Mouse (Mus musculus): Measurements from ENCODE around the gene Sp1. TPM values are rescaled to one million over a fixed set of nuclear protein-coding genes. Genes with fewer than 3 reads are reported as not detected.

The Sp1 gene
- total and polyA plus RNA-seq, 3 experiments, result 16.3 to 92.3 (median 47.2) TPM

DNA sequence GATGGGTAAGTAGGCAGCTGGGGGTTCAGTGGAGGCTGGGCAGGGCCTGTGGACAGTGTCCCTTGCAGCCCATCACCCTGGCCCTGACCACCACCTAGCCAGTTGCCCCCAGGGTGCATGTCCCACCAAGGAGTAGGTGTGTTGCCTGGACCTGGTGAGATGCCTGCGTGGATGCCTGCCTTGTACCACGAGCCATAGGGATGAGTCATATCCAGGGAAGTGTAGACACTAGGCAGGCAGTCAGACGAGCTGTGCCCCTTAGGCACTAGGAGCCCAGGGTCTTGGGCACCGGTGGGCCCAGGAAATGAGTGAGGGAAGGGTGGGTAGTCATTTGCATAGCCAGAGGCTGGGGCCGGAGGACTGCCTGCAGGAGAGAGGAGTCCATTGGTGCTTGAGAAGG, 47.1 kb upstream of the Sp1 start:
- Histone ChIP-seq H3K4me1 (ENCODE audit: control insufficient read depth in 1 of 2, insufficient read depth in 2 of 2, low read length in 2 of 2) (no peaks in the 10 kb centered on the region), H3K79me2 (ENCODE audit: control insufficient read depth, insufficient read depth, low read length, poor library complexity) (no peaks in the 10 kb centered on the region), H3K27me3 (ENCODE audit: control insufficient read depth in 1 of 2, insufficient read depth in 2 of 2, low read length in 2 of 2) (peaks cover 10 to 13% of the 10 kb centered on the region in 2 experiments; a peak in 3 of 4 replicates), H3K4me3 (ENCODE audit: control insufficient read depth in 1 of 2, insufficient read depth in 1 of 2, low read depth in 2 of 2, low read length in 2 of 2) (no peak overlapping the region), H3K9ac (ENCODE audit: control insufficient read depth, low read depth, low read length, poor library complexity, severe bottlenecking) (no peak overlapping the region), H3K9me3 (replicated peaks; ENCODE audit: insufficient read depth, low read length) (no peaks in the 10 kb centered on the region), H3K36me3 (ENCODE audit: control insufficient read depth in 1 of 2, insufficient read depth in 2 of 2, low read length in 2 of 2) (no peaks in the 10 kb centered on the region), H3K27ac (ENCODE audit: control insufficient read depth, low read depth, low read length) (no peak overlapping the region)
- DNase-seq (ENCODE audit: low read depth, low spot score), result no peak
- TF ChIP-seq MYB (IDR thresholded peaks at IDR 0.05; ENCODE audit: low read depth, low read length), result no peak
- no peak for TF ChIP-seq ZNF384 (IDR thresholded peaks at IDR 0.05; ENCODE audit: low read depth, low read length)
- no peak for TF ChIP-seq POLR2A (IDR thresholded peaks at IDR 0.05; ENCODE audit: control insufficient read depth in 1 of 2, insufficient read depth in 1 of 2, low read depth in 1 of 2, low read length in 2 of 2, poor library complexity in 1 of 2)
- TF ChIP-seq CHD1 (IDR thresholded peaks at IDR 0.05; ENCODE audit: low read depth, low read length), result no peak
- no peak for TF ChIP-seq UBTF (IDR thresholded peaks at IDR 0.05; ENCODE audit: borderline replicate concordance, insufficient read depth, low read depth, low read length)
- no peak for TF ChIP-seq GATA1 (IDR thresholded peaks at IDR 0.05; ENCODE audit: low read depth, low read length)
- TF ChIP-seq TBP (IDR thresholded peaks at IDR 0.05; ENCODE audit: low read depth, low read length), result no peak
- no peak for TF ChIP-seq KAT2A (conservative IDR thresholded peaks at IDR 0.05; ENCODE audit: low read depth, low read length)
- TF ChIP-seq TCF12 (IDR thresholded peaks at IDR 0.05; ENCODE audit: low read depth, low read length), result no peak
- no peak for TF ChIP-seq MYC (IDR thresholded peaks at IDR 0.05; ENCODE audit: low read depth, low read length)

DNA sequence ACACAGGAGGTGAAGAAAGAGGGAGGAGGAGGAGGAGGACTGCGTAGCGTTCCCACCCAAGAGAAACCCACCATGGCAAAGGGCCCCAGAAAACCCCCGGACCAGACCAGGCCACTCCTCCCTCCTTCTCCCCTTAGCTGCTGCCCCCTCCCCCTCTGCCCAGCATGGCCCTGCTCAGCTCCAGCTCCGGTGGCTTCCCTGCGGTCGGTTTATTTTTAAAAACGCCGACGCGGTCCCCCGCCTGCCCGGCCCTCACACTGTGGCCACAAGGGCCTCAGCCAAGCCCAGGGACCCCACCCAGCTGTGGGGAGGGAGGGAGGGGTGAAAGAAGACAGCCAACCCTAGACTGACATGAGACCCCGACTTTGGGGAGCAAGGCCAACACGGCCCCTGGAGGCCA, 43.3 kb upstream of the Sp1 start:
- Histone ChIP-seq H3K9me3 (replicated peaks; ENCODE audit: insufficient read depth, low read length) (no peaks in the 10 kb centered on the region), H3K4me1 (ENCODE audit: control insufficient read depth in 1 of 2, insufficient read depth in 2 of 2, low read length in 2 of 2) (peaks cover 0 to 11% of the 10 kb centered on the region in 2 experiments; a peak in 2 of 4 replicates), H3K79me2 (ENCODE audit: control insufficient read depth, insufficient read depth, low read length, poor library complexity) (no peaks in the 10 kb centered on the region), H3K27me3 (ENCODE audit: control insufficient read depth in 1 of 2, insufficient read depth in 2 of 2, low read length in 2 of 2) (peaks cover 4 to 6% of the 10 kb centered on the region in 2 experiments; a peak in 3 of 4 replicates), H3K27ac (ENCODE audit: control insufficient read depth, low read depth, low read length) (no peak overlapping the region), H3K36me3 (ENCODE audit: control insufficient read depth in 1 of 2, insufficient read depth in 2 of 2, low read length in 2 of 2) (peaks cover 0 to 5% of the 10 kb centered on the region in 2 experiments; a peak in 2 of 4 replicates), H3K9ac (ENCODE audit: control insufficient read depth, low read depth, low read length, poor library complexity, severe bottlenecking) (no peak overlapping the region), H3K4me3 (ENCODE audit: control insufficient read depth in 1 of 2, insufficient read depth in 1 of 2, low read depth in 2 of 2, low read length in 2 of 2) (no peak overlapping the region)
- no peak for TF ChIP-seq ELF1 (IDR thresholded peaks at IDR 0.05; ENCODE audit: low read depth, low read length)
- TF ChIP-seq BHLHE40 (IDR thresholded peaks at IDR 0.05; ENCODE audit: borderline replicate concordance, low read depth, low read length), result no peak
- TF ChIP-seq TAL1 (IDR thresholded peaks at IDR 0.05; ENCODE audit: low read length), result no peak
- no peak for TF ChIP-seq ZC3H11A (IDR thresholded peaks at IDR 0.05; ENCODE audit: low read depth, low read length)
- TF ChIP-seq GATA1 (IDR thresholded peaks at IDR 0.05; ENCODE audit: low read depth, low read length), result no peak
- no peak for TF ChIP-seq TCF12 (IDR thresholded peaks at IDR 0.05; ENCODE audit: low read depth, low read length)
- no peak for TF ChIP-seq MEF2A (IDR thresholded peaks at IDR 0.05; ENCODE audit: extremely low read depth, insufficient replicate concordance, low read depth, low read length, poor library complexity, severe bottlenecking)
- TF ChIP-seq NRF1 (IDR thresholded peaks at IDR 0.05; ENCODE audit: insufficient read depth, low read depth, low read length, poor library complexity, severe bottlenecking), result no peak
- TF ChIP-seq MAX (IDR thresholded peaks at IDR 0.05; ENCODE audit: low read length), result no peak
- TF ChIP-seq POLR2AphosphoS5 (IDR thresholded peaks at IDR 0.05; ENCODE audit: borderline replicate concordance, low read depth, low read length), result no peak
- TF ChIP-seq USF1 (IDR thresholded peaks at IDR 0.05; ENCODE audit: low read depth, low read length), result no peak
- TF ChIP-seq ZMIZ1 (IDR thresholded peaks at IDR 0.05; ENCODE audit: low read depth, low read length), result no peak
- TF ChIP-seq USF2 (IDR thresholded peaks at IDR 0.05; ENCODE audit: borderline replicate concordance in 1 of 2, insufficient read depth in 1 of 2, low read depth in 1 of 2, low read length in 2 of 2), result no peak
- no peak for TF ChIP-seq E2F4 (IDR thresholded peaks at IDR 0.05; ENCODE audit: borderline replicate concordance, low read depth, low read length)
- no peak for DNase-seq (ENCODE audit: low read depth, low spot score)
